Mouse (Mus musculus): Measurements from ENCODE around the gene Tcl1b2. TPM values are rescaled to one million over a fixed set of nuclear protein-coding genes. Genes with fewer than 3 reads are reported as not detected.

The Tcl1b2 gene
- polyA plus RNA-seq (2015; fragmentation: Nextera tagmentation; extraction: Ambion mirVana) = not detected in 2 replicates

GRCm38 (mm10) chr12:105145714-105146113 lies at the start of gene Tcl1b2:
Gene Tcl1b2, plus strand, starts transcription at chr12:105146014.
- Histone ChIP-seq H3K36me3 (ENCODE audit: control insufficient read depth, insufficient read depth) (no peaks in the 10 kb centered on the region), H3K9me3 (ENCODE audit: control insufficient read depth) (no peaks in the 10 kb centered on the region), H3K4me2 (replicated peaks; ENCODE audit: low read depth) (no peak within 1 kb of the TSS), H3K9ac (ENCODE audit: low read depth, low read length) (no peak within 1 kb of the TSS), H3K4me3 (ENCODE audit: low read depth, low read length) (no peak within 1 kb of the TSS), H3K27me3 (replicated peaks; ENCODE audit: control insufficient read depth, insufficient read depth, low read length) (no peaks in the 10 kb centered on the region), H3K27ac (ENCODE audit: low read depth, low read length) (no peak within 1 kb of the TSS), H3K4me1 (replicated peaks; ENCODE audit: control insufficient read depth, insufficient read depth, low read length) (no peaks in the 10 kb centered on the region)
- no peak for ATAC-seq
- WGBS = 73% methylated on average over 3 of the region's 3 CpGs
- no peak for TF ChIP-seq CTCF (IDR thresholded peaks at IDR 0.05; ENCODE audit: low read depth)

GRCm38 (mm10) chr12:105099466-105100044 lies 46.3 kb upstream of the Tcl1b2 start:
- Histone ChIP-seq H3K27me3 (replicated peaks; ENCODE audit: control insufficient read depth, insufficient read depth, low read length) (no peaks in the 10 kb centered on the region), H3K4me1 (replicated peaks; ENCODE audit: control insufficient read depth, insufficient read depth, low read length) (no peaks in the 10 kb centered on the region), H3K9me3 (ENCODE audit: control insufficient read depth) (no peaks in the 10 kb centered on the region), H3K27ac (ENCODE audit: low read depth, low read length) (no peak overlapping the region), H3K9ac (ENCODE audit: low read depth, low read length) (no peak overlapping the region), H3K36me3 (ENCODE audit: control insufficient read depth, insufficient read depth) (no peaks in the 10 kb centered on the region), H3K4me2 (replicated peaks; ENCODE audit: low read depth) (no peak overlapping the region), H3K4me3 (ENCODE audit: low read depth, low read length) (no peak overlapping the region)
- WGBS = 58% methylated on average over 9 of the region's 9 CpGs
- no peak for ATAC-seq
- TF ChIP-seq CTCF (IDR thresholded peaks at IDR 0.05; ENCODE audit: low read depth) = no peak

GRCm38 (mm10) chr12:105102901-105103300 lies 42.9 kb upstream of the Tcl1b2 start:
- H3K27me3 ChIP-seq (replicated peaks; ENCODE audit: control insufficient read depth, insufficient read depth, low read length) = no peaks in the 10 kb centered on the region
- no peaks in the 10 kb centered on the region for H3K36me3 ChIP-seq (ENCODE audit: control insufficient read depth, insufficient read depth)
- H3K9ac ChIP-seq (ENCODE audit: low read depth, low read length) = no peak overlapping the region
- H3K9me3 ChIP-seq (ENCODE audit: control insufficient read depth) = no peaks in the 10 kb centered on the region
- no peak for ATAC-seq
- H3K4me2 ChIP-seq (replicated peaks; ENCODE audit: low read depth) = no peak overlapping the region
- no peak for TF ChIP-seq CTCF (IDR thresholded peaks at IDR 0.05; ENCODE audit: low read depth)
- H3K4me3 ChIP-seq (ENCODE audit: low read depth, low read length) = no peak overlapping the region
- no peaks in the 10 kb centered on the region for H3K4me1 ChIP-seq (replicated peaks; ENCODE audit: control insufficient read depth, insufficient read depth, low read length)
- WGBS = 53% methylated on average over 8 of the region's 8 CpGs
- H3K27ac ChIP-seq (ENCODE audit: low read depth, low read length) = no peak overlapping the region

- 6% methylated on average over 4 of the region's 4 CpGs for WGBS
- Histone ChIP-seq H3K4me1 (replicated peaks; ENCODE audit: control insufficient read depth, insufficient read depth, low read length) (no peaks in the 10 kb centered on the region), H3K4me3 (ENCODE audit: low read depth, low read length) (no peak overlapping the region), H3K4me2 (replicated peaks; ENCODE audit: low read depth) (no peak overlapping the region), H3K9me3 (ENCODE audit: control insufficient read depth) (no peaks in the 10 kb centered on the region), H3K9ac (ENCODE audit: low read depth, low read length) (no peak overlapping the region), H3K27ac (ENCODE audit: low read depth, low read length) (no peak overlapping the region), H3K27me3 (replicated peaks; ENCODE audit: control insufficient read depth, insufficient read depth, low read length) (no peaks in the 10 kb centered on the region), H3K36me3 (ENCODE audit: control insufficient read depth, insufficient read depth) (no peaks in the 10 kb centered on the region)
- no peak for ATAC-seq
- TF ChIP-seq CTCF (IDR thresholded peaks at IDR 0.05; ENCODE audit: low read depth) = peak; percentile 84
These were observed 41.8 kb upstream of the Tcl1b2 start for GRCm38 (mm10) chr12:105104036-105104435.

GRCm38 (mm10) chr12:105105326-105105725 lies 40.5 kb upstream of the Tcl1b2 start:
- WGBS = 79% methylated on average over 5 of the region's 5 CpGs
- no peaks in the 10 kb centered on the region for H3K27me3 ChIP-seq (replicated peaks; ENCODE audit: control insufficient read depth, insufficient read depth, low read length)
- no peak for ATAC-seq
- no peak overlapping the region for H3K4me3 ChIP-seq (ENCODE audit: low read depth, low read length)
- H3K9ac ChIP-seq (ENCODE audit: low read depth, low read length) = no peak overlapping the region
- no peak overlapping the region for H3K4me2 ChIP-seq (replicated peaks; ENCODE audit: low read depth)
- H3K4me1 ChIP-seq (replicated peaks; ENCODE audit: control insufficient read depth, insufficient read depth, low read length) = no peaks in the 10 kb centered on the region
- no peak overlapping the region for H3K27ac ChIP-seq (ENCODE audit: low read depth, low read length)
- H3K9me3 ChIP-seq (ENCODE audit: control insufficient read depth) = no peaks in the 10 kb centered on the region
- no peak for TF ChIP-seq CTCF (IDR thresholded peaks at IDR 0.05; ENCODE audit: low read depth)
- H3K36me3 ChIP-seq (ENCODE audit: control insufficient read depth, insufficient read depth) = no peaks in the 10 kb centered on the region

- H3K9me3 ChIP-seq (ENCODE audit: control insufficient read depth) = no peaks in the 10 kb centered on the region
- no peak for TF ChIP-seq CTCF (IDR thresholded peaks at IDR 0.05; ENCODE audit: low read depth)
- no peak for ATAC-seq
- H3K4me1 ChIP-seq (replicated peaks; ENCODE audit: control insufficient read depth, insufficient read depth, low read length) = no peaks in the 10 kb centered on the region
- H3K36me3 ChIP-seq (ENCODE audit: control insufficient read depth, insufficient read depth) = no peaks in the 10 kb centered on the region
- no peak overlapping the region for H3K9ac ChIP-seq (ENCODE audit: low read depth, low read length)
- WGBS = 92% methylated on average over 4 of the region's 4 CpGs
- no peak overlapping the region for H3K4me3 ChIP-seq (ENCODE audit: low read depth, low read length)
- no peak overlapping the region for H3K4me2 ChIP-seq (replicated peaks; ENCODE audit: low read depth)
- no peak overlapping the region for H3K27ac ChIP-seq (ENCODE audit: low read depth, low read length)
- no peaks in the 10 kb centered on the region for H3K27me3 ChIP-seq (replicated peaks; ENCODE audit: control insufficient read depth, insufficient read depth, low read length)
These were observed 37.0 kb upstream of the Tcl1b2 start for GRCm38 (mm10) chr12:105108856-105109255.

GRCm38 (mm10) chr12:105109406-105109805 lies 36.4 kb upstream of the Tcl1b2 start:
- H3K4me3 ChIP-seq (ENCODE audit: low read depth, low read length) = no peak overlapping the region
- no peaks in the 10 kb centered on the region for H3K36me3 ChIP-seq (ENCODE audit: control insufficient read depth, insufficient read depth)
- no peak for TF ChIP-seq CTCF (IDR thresholded peaks at IDR 0.05; ENCODE audit: low read depth)
- 67% methylated on average over 3 of the region's 3 CpGs for WGBS
- H3K4me1 ChIP-seq (replicated peaks; ENCODE audit: control insufficient read depth, insufficient read depth, low read length) = no peaks in the 10 kb centered on the region
- no peak overlapping the region for H3K9ac ChIP-seq (ENCODE audit: low read depth, low read length)
- H3K9me3 ChIP-seq (ENCODE audit: control insufficient read depth) = no peaks in the 10 kb centered on the region
- no peak for ATAC-seq
- no peak overlapping the region for H3K27ac ChIP-seq (ENCODE audit: low read depth, low read length)
- no peak overlapping the region for H3K4me2 ChIP-seq (replicated peaks; ENCODE audit: low read depth)
- no peaks in the 10 kb centered on the region for H3K27me3 ChIP-seq (replicated peaks; ENCODE audit: control insufficient read depth, insufficient read depth, low read length)
